Mouse (Mus musculus): ENCODE measurements around the gene Igfals. TPM values are rescaled to one million over a fixed set of nuclear protein-coding genes. Genes with fewer than 3 reads are reported as not detected.

The Igfals gene
- total and polyA plus RNA-seq, 2 experiments from 2014 or later, result 0.53 to 1.7 TPM

DNA sequence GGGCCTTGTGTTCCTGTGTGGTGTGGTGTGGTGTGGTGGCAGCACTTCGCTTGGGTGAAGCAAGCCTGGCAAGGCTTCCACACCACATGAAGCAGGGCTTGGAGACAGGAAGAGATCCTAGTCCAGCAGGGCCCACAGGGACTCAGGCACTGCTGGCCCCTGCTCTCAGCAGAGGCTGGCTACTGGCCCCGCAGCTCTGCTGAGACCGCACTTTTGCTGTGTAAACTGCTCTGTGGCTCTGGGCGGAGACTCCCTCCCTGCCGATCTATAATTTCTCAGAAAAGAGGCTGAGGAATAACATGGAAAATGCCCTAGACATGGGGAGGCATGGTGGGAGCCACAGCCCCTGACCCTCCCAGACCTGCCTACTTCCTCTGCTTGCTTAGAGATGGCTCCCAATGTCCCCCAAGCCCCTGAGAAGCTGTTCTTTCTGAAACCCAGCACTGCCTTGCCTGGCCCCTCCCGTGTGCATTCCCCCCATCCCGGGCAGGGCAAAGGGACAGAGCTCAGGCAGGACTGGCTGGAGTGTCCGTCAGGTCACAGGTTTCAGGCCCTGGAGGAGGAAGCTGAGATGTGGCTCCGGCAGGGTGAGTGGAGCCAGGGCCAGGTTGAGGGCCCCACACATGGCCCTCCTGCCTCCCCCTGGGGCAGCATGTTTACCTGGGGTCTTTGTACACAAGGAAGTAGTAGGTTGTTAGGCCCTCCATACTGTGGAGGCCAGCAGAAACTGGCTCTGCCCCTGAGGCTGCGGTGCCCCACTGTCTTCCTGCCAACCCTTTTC is 11.7 kb downstream of the Igfals start:
- H3K9me3 ChIP-seq (replicated peaks; ENCODE audit: control insufficient read depth, low read length), result no peaks in the 10 kb centered on the region
- H3K27me3 ChIP-seq (ENCODE audit: control insufficient read depth, insufficient read depth, low read length), result no peaks in the 10 kb centered on the region
- TF ChIP-seq CTCF (IDR thresholded peaks at IDR 0.05; ENCODE audit: low read depth), result no peak
- no peak for TF ChIP-seq EP300 (IDR thresholded peaks at IDR 0.05; ENCODE audit: low read depth)
- H3K9ac ChIP-seq (replicated peaks; ENCODE audit: low read depth, low read length), result 0 out of 2 replicates have a peak overlapping the region, but pooled peaks have one; percentile 28
- H3K4me2 ChIP-seq (ENCODE audit: low read depth, low read length), result no peak overlapping the region
- no peaks in the 10 kb centered on the region for H3K36me3 ChIP-seq (replicated peaks; ENCODE audit: control insufficient read depth, insufficient read depth, low read length)
- 56% methylated on average over 10 of the region's 10 CpGs for WGBS
- DNase-seq (ENCODE audit: low spot score) (no peak), ATAC-seq (ENCODE audit: insufficient read depth, low read depth) (no peak)
- no peak overlapping the region for H3K27ac ChIP-seq (ENCODE audit: low read depth)
- no peak overlapping the region for H3K4me3 ChIP-seq (ENCODE audit: low read depth, low read length)
- no peaks in the 10 kb centered on the region for H3K4me1 ChIP-seq (ENCODE audit: control insufficient read depth, insufficient read depth)

- ATAC-seq (ENCODE audit: insufficient read depth, low read depth), result no peak
- 40% methylated on average over 5 of the region's 5 CpGs for WGBS
These were observed 12.3 kb downstream of the Igfals start for GRCm38 (mm10) chr17:24878117-24878397.

DNA sequence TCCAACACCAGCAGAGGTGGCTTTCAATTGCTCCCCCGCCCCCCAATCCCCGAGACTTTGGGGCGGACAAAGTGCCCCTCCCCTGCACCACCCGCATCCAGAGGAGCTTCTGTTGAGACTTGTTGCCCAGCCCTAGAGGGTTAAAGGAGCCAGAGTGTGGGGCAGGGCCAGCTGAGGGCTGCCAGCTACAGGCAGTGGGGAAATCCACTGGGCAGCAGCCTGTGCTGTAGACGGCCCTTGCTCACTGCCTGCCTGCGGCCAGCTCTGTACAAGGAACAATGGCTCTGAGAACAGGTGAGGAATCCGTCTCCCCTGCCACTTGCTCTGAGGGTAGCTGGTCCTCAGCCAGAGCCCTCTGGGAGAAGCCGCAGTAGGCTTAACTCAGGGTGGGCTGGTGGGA is 12.7 kb downstream of the Igfals start:
- 71% methylated on average over 8 of the region's 8 CpGs for WGBS
- Histone ChIP-seq H3K36me3 (replicated peaks; ENCODE audit: control insufficient read depth, insufficient read depth, low read length) (peaks cover 7% of the 10 kb centered on the region), H3K4me2 (ENCODE audit: low read depth, low read length) (no peak overlapping the region), H3K27ac (ENCODE audit: low read depth) (no peak overlapping the region), H3K9me3 (replicated peaks; ENCODE audit: control insufficient read depth, low read length) (no peaks in the 10 kb centered on the region), H3K27me3 (ENCODE audit: control insufficient read depth, insufficient read depth, low read length) (no peaks in the 10 kb centered on the region), H3K9ac (replicated peaks; ENCODE audit: low read depth, low read length) (no peak overlapping the region), H3K4me1 (ENCODE audit: control insufficient read depth, insufficient read depth) (no peaks in the 10 kb centered on the region), H3K4me3 (ENCODE audit: low read depth, low read length) (no peak overlapping the region)
- DNase-seq (ENCODE audit: low spot score) (no peak), ATAC-seq (ENCODE audit: insufficient read depth, low read depth) (no peak)
- TF ChIP-seq CTCF (IDR thresholded peaks at IDR 0.05; ENCODE audit: low read depth) (no peak), EP300 (IDR thresholded peaks at IDR 0.05; ENCODE audit: low read depth) (no peak)

More at GRCm38 (mm10) chr17:24878117-24878397, 12.3 kb downstream of the Igfals start:
- Histone ChIP-seq H3K27me3 (ENCODE audit: control insufficient read depth, insufficient read depth, low read length) (no peaks in the 10 kb centered on the region), H3K4me2 (ENCODE audit: low read depth, low read length) (no peak overlapping the region), H3K4me3 (ENCODE audit: low read depth, low read length) (no peak overlapping the region), H3K36me3 (replicated peaks; ENCODE audit: control insufficient read depth, insufficient read depth, low read length) (peaks cover 3% of the 10 kb centered on the region), H3K9ac (replicated peaks; ENCODE audit: low read depth, low read length) (0 out of 2 replicates have a peak overlapping the region, but pooled peaks have one; percentile 28), H3K4me1 (ENCODE audit: control insufficient read depth, insufficient read depth) (no peaks in the 10 kb centered on the region), H3K27ac (ENCODE audit: low read depth) (no peak overlapping the region), H3K9me3 (replicated peaks; ENCODE audit: control insufficient read depth, low read length) (no peaks in the 10 kb centered on the region)
- no peak for DNase-seq (ENCODE audit: low spot score)
- TF ChIP-seq EP300 (IDR thresholded peaks at IDR 0.05; ENCODE audit: low read depth) (no peak), CTCF (IDR thresholded peaks at IDR 0.05; ENCODE audit: low read depth) (no peak)

- no peak overlapping the region for H3K4me2 ChIP-seq (ENCODE audit: low read depth, low read length)
- H3K27ac ChIP-seq (ENCODE audit: low read depth), result no peak overlapping the region
- H3K36me3 ChIP-seq (replicated peaks; ENCODE audit: control insufficient read depth, insufficient read depth, low read length), result peaks cover 7% of the 10 kb centered on the region
- no peaks in the 10 kb centered on the region for H3K27me3 ChIP-seq (ENCODE audit: control insufficient read depth, insufficient read depth, low read length)
- no peak overlapping the region for H3K4me3 ChIP-seq (ENCODE audit: low read depth, low read length)
- DNase-seq (ENCODE audit: low spot score) (peak; percentile 55), ATAC-seq (ENCODE audit: insufficient read depth, low read depth) (no peak)
- H3K4me1 ChIP-seq (ENCODE audit: control insufficient read depth, insufficient read depth), result peaks cover 4% of the 10 kb centered on the region; the same call in 1 of the 2 replicates
- no peak overlapping the region for H3K9ac ChIP-seq (replicated peaks; ENCODE audit: low read depth, low read length)
- TF ChIP-seq EP300 (IDR thresholded peaks at IDR 0.05; ENCODE audit: low read depth) (no peak), CTCF (IDR thresholded peaks at IDR 0.05; ENCODE audit: low read depth) (peak; percentile 56)
- WGBS, result 45% methylated on average over 7 of the region's 7 CpGs
- H3K9me3 ChIP-seq (replicated peaks; ENCODE audit: control insufficient read depth, low read length), result no peaks in the 10 kb centered on the region
These were observed 16.1 kb downstream of the Igfals start for GRCm38 (mm10) chr17:24881738-24882440.

DNA sequence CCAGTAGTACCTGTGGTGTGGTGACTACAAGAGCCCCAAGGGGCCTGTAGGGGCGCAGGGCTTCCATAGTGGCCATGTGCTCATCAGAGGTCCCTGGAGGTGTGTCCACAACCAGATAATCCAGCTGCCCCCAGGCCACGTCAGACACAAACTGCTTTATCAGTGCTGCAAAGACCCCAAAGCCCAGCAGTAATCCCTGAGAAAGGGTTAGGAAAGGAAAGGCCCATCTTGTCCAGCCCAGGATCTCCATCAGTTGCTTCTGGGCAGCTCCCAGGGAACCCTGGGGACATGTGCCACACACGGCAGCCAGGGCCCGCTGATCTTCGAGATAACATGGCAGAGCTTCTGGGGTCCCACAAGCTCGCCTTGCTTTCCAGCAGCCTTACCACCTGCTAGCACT is 18.6 kb downstream of the Igfals start:
- H3K9ac ChIP-seq (replicated peaks; ENCODE audit: low read depth, low read length), result no peak overlapping the region
- ATAC-seq (ENCODE audit: insufficient read depth, low read depth), result no peak
- H3K4me3 ChIP-seq (ENCODE audit: low read depth, low read length), result no peak overlapping the region
- H3K36me3 ChIP-seq (replicated peaks; ENCODE audit: control insufficient read depth, insufficient read depth, low read length), result peaks cover 7% of the 10 kb centered on the region
- 80% methylated on average over 6 of the region's 6 CpGs for WGBS
- DNase-seq (ENCODE audit: low spot score), result no peak
- H3K4me2 ChIP-seq (ENCODE audit: low read depth, low read length), result no peak overlapping the region
- H3K9me3 ChIP-seq (replicated peaks; ENCODE audit: control insufficient read depth, low read length), result no peaks in the 10 kb centered on the region
- H3K27ac ChIP-seq (ENCODE audit: low read depth), result no peak overlapping the region
- H3K4me1 ChIP-seq (ENCODE audit: control insufficient read depth, insufficient read depth), result peaks cover 17% of the 10 kb centered on the region
- no peak for TF ChIP-seq CTCF (IDR thresholded peaks at IDR 0.05; ENCODE audit: low read depth)
- TF ChIP-seq EP300 (IDR thresholded peaks at IDR 0.05; ENCODE audit: low read depth), result no peak
- no peaks in the 10 kb centered on the region for H3K27me3 ChIP-seq (ENCODE audit: control insufficient read depth, insufficient read depth, low read length)
